Mouse (Mus musculus) C2C12 (cell line): ENCODE results near the gene Mmel1.

Source experiments
- CTCF ChIP-seq: IDR thresholded peaks from one replicate; pipeline ENCODE4 v1.5.1; 2011; ENCODE audit not compliant: control insufficient read depth, insufficient read depth, insufficient read length
- MYOD1 ChIP-seq: IDR thresholded peaks from one replicate; pipeline ENCODE4 v1.6.1; 2011; ENCODE audit warnings: low read depth; ENCODE audit not compliant: control insufficient read depth, insufficient read length
- USF1 ChIP-seq: IDR thresholded peaks from one replicate; pipeline ENCODE4 v1.6.1; 2011; ENCODE audit warnings: low read depth, mild to moderate bottlenecking, control low read depth, moderate library complexity

DNA sequence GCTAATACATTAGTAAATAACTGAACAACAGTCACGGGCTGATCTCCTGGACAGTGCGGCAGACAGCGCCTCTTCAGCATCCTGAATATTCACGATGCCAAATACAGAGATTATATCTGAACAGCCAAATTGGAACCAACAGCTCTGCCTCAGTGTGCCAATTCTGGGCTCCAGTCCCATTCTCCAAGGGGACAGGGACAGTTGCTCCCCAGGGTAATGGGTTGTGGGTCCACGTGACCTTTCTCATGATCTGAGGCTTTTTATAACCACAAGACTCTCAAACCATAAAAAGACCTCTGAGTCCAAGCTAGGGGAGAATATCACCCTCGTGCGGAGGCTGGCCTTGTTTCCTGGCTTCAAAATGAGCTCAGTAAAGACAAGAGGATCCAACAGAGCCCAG lies 42.2 kb upstream of the Mmel1 start:
- no peak for TF ChIP-seq MYOD1
- no peak for TF ChIP-seq USF1
- no peak for TF ChIP-seq CTCF
